Mouse (Mus musculus) neural tube, embryonic 14.5 days (tissue): ENCODE data around the gene Cebpa. TPM values are rescaled to one million over a fixed set of nuclear protein-coding genes. Genes with fewer than 3 reads are reported as not detected.

Experiments used
- ATAC-seq: fragments of 200-750 bp; cut with Nextera tagmentation; 2 replicates; pipeline ENCODE4 v1.8.0; 2017; ENCODE audit warnings: low read depth, mild to moderate bottlenecking, moderate TSS enrichment, moderate library complexity
- H3K27ac ChIP-seq: fragments of 300-500 bp; sonication (generic); 2 replicates; pipeline ENCODE4 v1.5.1; 2014; ENCODE audit warnings: low read depth, mild to moderate bottlenecking, control low read depth, low read length, moderate library complexity, mixed read lengths
- H3K27me3 ChIP-seq: fragments of 300-500 bp; sonication (generic); 2 replicates; pipeline ENCODE4 v1.6.1; 2014; ENCODE audit warnings: low read length; ENCODE audit not compliant: control insufficient read depth, insufficient read depth
- H3K36me3 ChIP-seq: fragments of 300-500 bp; sonication (generic); 2 replicates; pipeline ENCODE4 v1.6.1; 2014; ENCODE audit warnings: low read length, mixed read lengths; ENCODE audit not compliant: control insufficient read depth, insufficient read depth
- H3K4me1 ChIP-seq: fragments of 300-500 bp; sonication (generic); 2 replicates; pipeline ENCODE4 v1.6.1; 2014; ENCODE audit warnings: low read length; ENCODE audit not compliant: control insufficient read depth, insufficient read depth
- H3K4me2 ChIP-seq: fragments of 300-500 bp; sonication (generic); 2 replicates; pipeline ENCODE4 v1.6.1; 2014; ENCODE audit warnings: mild to moderate bottlenecking, low read depth, low read length, control low read depth
- H3K4me3 ChIP-seq: fragments of 300-500 bp; sonication (generic); 2 replicates; pipeline ENCODE4 v1.5.1; 2014; ENCODE audit warnings: low read depth, low read length, control low read depth, mixed read lengths
- H3K9ac ChIP-seq: fragments of 300-500 bp; sonication (generic); replicated peaks from 2 replicates; pipeline ENCODE4 v1.6.1; 2014; ENCODE audit warnings: low read depth, mild to moderate bottlenecking, control low read depth, low read length, mixed read lengths
- H3K9me3 ChIP-seq: fragments of 300-500 bp; sonication (generic); 2 replicates; pipeline ENCODE4 v1.6.1; 2016; ENCODE audit warnings: low read length; ENCODE audit not compliant: control insufficient read depth
- WGBS: fragments of 180-500 bp; shearing (Covaris S2); extraction: QIAGEN DNeasy Blood & Tissue Kit; methylation state at CpG from one replicate; pipeline ENCODE4 v1.1.7; 2014; 5-methylcytosine and 5-hydroxymethylcytosine counted together
- polyA plus RNA-seq: library from polyadenylated mRNA; unstranded; fragments of >200 nt; fragmentation: Nextera tagmentation; extraction: Ambion mirVana; gene quantifications from 2 replicates; pipeline ENCODE4 v1.2.1, GENCODE M21; 2014

Cebpa gene
- polyA plus RNA-seq, 1 experiment from 2014 or later = 0.62 TPM

- Histone ChIP-seq H3K9me3 (no peaks in the 10 kb centered on the region), H3K27ac (no peak overlapping the region), H3K4me1 (peaks cover 8% of the 10 kb centered on the region), H3K4me3 (no peak overlapping the region), H3K36me3 (no peaks in the 10 kb centered on the region), H3K27me3 (peaks cover 18% of the 10 kb centered on the region), H3K9ac (no peak overlapping the region), H3K4me2 (no peak overlapping the region)
- WGBS = 62% methylated on average over 6 of the region's 6 CpGs
- no peak for ATAC-seq
Measured at GRCm38 (mm10) chr7:35124745-35125144, 5.7 kb downstream of the Cebpa start.

- Histone ChIP-seq H3K36me3 (no peaks in the 10 kb centered on the region), H3K4me1 (no peaks in the 10 kb centered on the region), H3K4me2 (no peak overlapping the region), H3K9ac (no peak overlapping the region), H3K27ac (no peak overlapping the region), H3K4me3 (no peak overlapping the region), H3K9me3 (no peaks in the 10 kb centered on the region), H3K27me3 (peaks cover 10% of the 10 kb centered on the region)
- ATAC-seq = no peak
- 79% methylated on average over 5 of the region's 5 CpGs for WGBS
Measured at GRCm38 (mm10) chr7:35125971-35126370, 6.9 kb downstream of the Cebpa start.

- Histone ChIP-seq H3K4me1 (no peaks in the 10 kb centered on the region), H3K27me3 (peaks cover 6% of the 10 kb centered on the region), H3K36me3 (no peaks in the 10 kb centered on the region), H3K4me2 (no peak overlapping the region), H3K27ac (no peak overlapping the region), H3K9me3 (no peaks in the 10 kb centered on the region), H3K4me3 (no peak overlapping the region), H3K9ac (no peak overlapping the region)
- WGBS = 55% methylated on average over 10 of the region's 10 CpGs
- no peak for ATAC-seq
Measured at GRCm38 (mm10) chr7:35127001-35127400, 7.9 kb downstream of the Cebpa start.

- no peak overlapping the region for H3K4me2 ChIP-seq
- no peak overlapping the region for H3K27ac ChIP-seq
- no peak for ATAC-seq
- H3K27me3 ChIP-seq = peaks cover under 1% of the 10 kb centered on the region
- H3K9ac ChIP-seq = no peak overlapping the region
- WGBS = 47% methylated on average over 6 of the region's 6 CpGs
- no peaks in the 10 kb centered on the region for H3K9me3 ChIP-seq
- H3K4me1 ChIP-seq = no peaks in the 10 kb centered on the region
- H3K36me3 ChIP-seq = no peaks in the 10 kb centered on the region
- no peak overlapping the region for H3K4me3 ChIP-seq
Measured at GRCm38 (mm10) chr7:35127721-35128120, 8.6 kb downstream of the Cebpa start.

- whole genome bisulfite sequencing = 63% methylated on average over 17 of the region's 17 CpGs
- ATAC-seq = no peak; the same call in 1 of the 2 replicates
Measured at GRCm38 (mm10) chr7:35128677-35129567, 9.8 kb downstream of the Cebpa start.

GRCm38 (mm10) chr7:35130059-35130738, 11.1 kb downstream of the Cebpa start:
- no peak for ATAC-seq
- Histone ChIP-seq H3K9ac (no peak overlapping the region), H3K4me2 (no peak overlapping the region), H3K36me3 (no peaks in the 10 kb centered on the region), H3K27ac (no peak overlapping the region), H3K4me1 (no peaks in the 10 kb centered on the region), H3K4me3 (no peak overlapping the region), H3K27me3 (no peaks in the 10 kb centered on the region; the same call in 1 of the 2 replicates), H3K9me3 (no peaks in the 10 kb centered on the region)
- 85% methylated on average over 13 of the region's 13 CpGs for WGBS

More at GRCm38 (mm10) chr7:35128677-35129567, 9.8 kb downstream of the Cebpa start:
- H3K27ac ChIP-seq = no peak overlapping the region
- no peaks in the 10 kb centered on the region for H3K4me1 ChIP-seq
- H3K36me3 ChIP-seq = no peaks in the 10 kb centered on the region
- H3K9me3 ChIP-seq = no peaks in the 10 kb centered on the region
- no peaks in the 10 kb centered on the region; the same call in 1 of the 2 replicates for H3K27me3 ChIP-seq
- H3K4me2 ChIP-seq = no peak overlapping the region
- H3K4me3 ChIP-seq = no peak overlapping the region
- no peak overlapping the region for H3K9ac ChIP-seq

- Histone ChIP-seq H3K9me3 (no peaks in the 10 kb centered on the region), H3K27me3 (no peaks in the 10 kb centered on the region; the same call in 1 of the 2 replicates), H3K36me3 (no peaks in the 10 kb centered on the region), H3K27ac (no peak overlapping the region), H3K9ac (no peak overlapping the region), H3K4me1 (no peaks in the 10 kb centered on the region), H3K4me3 (no peak overlapping the region), H3K4me2 (no peak overlapping the region)
- WGBS = 89% methylated on average over 5 of the region's 5 CpGs
- no peak for ATAC-seq
Measured at GRCm38 (mm10) chr7:35130888-35131287, 11.8 kb downstream of the Cebpa start.

GRCm38 (mm10) chr7:35131601-35132000, 12.5 kb downstream of the Cebpa start:
- Histone ChIP-seq H3K9ac (no peak overlapping the region), H3K27me3 (no peaks in the 10 kb centered on the region), H3K9me3 (no peaks in the 10 kb centered on the region), H3K4me3 (no peak overlapping the region), H3K4me1 (no peaks in the 10 kb centered on the region), H3K36me3 (no peaks in the 10 kb centered on the region), H3K4me2 (no peak overlapping the region), H3K27ac (no peak overlapping the region)
- ATAC-seq = no peak
- 95% methylated on average over 9 of the region's 9 CpGs for WGBS

- H3K27ac ChIP-seq = no peak overlapping the region
- H3K9me3 ChIP-seq = no peaks in the 10 kb centered on the region
- H3K27me3 ChIP-seq = no peaks in the 10 kb centered on the region
- H3K4me2 ChIP-seq = no peak overlapping the region
- no peak overlapping the region for H3K4me3 ChIP-seq
- H3K4me1 ChIP-seq = no peaks in the 10 kb centered on the region
- ATAC-seq = no peak
- H3K36me3 ChIP-seq = no peaks in the 10 kb centered on the region
- WGBS = 38% methylated on average over 5 of the region's 5 CpGs
- no peak overlapping the region for H3K9ac ChIP-seq
Measured at GRCm38 (mm10) chr7:35134621-35135020, 15.5 kb downstream of the Cebpa start.
